Mouse (Mus musculus) liver, adult 2 months (tissue): ENCODE measurements around the gene Cdkl1. TPM values are rescaled to one million over a fixed set of nuclear protein-coding genes. Genes with fewer than 3 reads are reported as not detected.

Experiments
- DNase-seq: peaks from one replicate; pipeline ENCODE4 v3.0.0-alpha.2; 2011; ENCODE audit warnings: low read depth, low spot score; ENCODE audit errors: extremely low read depth
- H3K27ac ChIP-seq: fragments of 200-500 bp; replicated peaks from 2 replicates; pipeline ENCODE4 v1.5.1; 2012; ENCODE audit warnings: low read depth, mild to moderate bottlenecking, control low read depth, inconsistent platforms, low read length; ENCODE audit not compliant: insufficient read depth
- H3K27me3 ChIP-seq: fragments of 200-500 bp; 2 replicates; pipeline ENCODE4 v1.6.1; 2012; ENCODE audit warnings: mild to moderate bottlenecking, moderate library complexity, low read length, inconsistent platforms; ENCODE audit not compliant: control insufficient read depth, insufficient read depth
- H3K36me3 ChIP-seq: fragments of 200-500 bp; 2 replicates; pipeline ENCODE4 v1.6.1; 2012; ENCODE audit warnings: low read length, inconsistent platforms; ENCODE audit not compliant: control insufficient read depth, insufficient read depth
- H3K4me1 ChIP-seq: fragments of 200-500 bp; 2 replicates; pipeline ENCODE4 v1.6.1; 2011; ENCODE audit warnings: low read length; ENCODE audit not compliant: control insufficient read depth, insufficient read depth
- H3K4me3 ChIP-seq: fragments of 200-500 bp; 2 replicates; pipeline ENCODE4 v1.5.1; 2011; ENCODE audit warnings: low read depth, mild to moderate bottlenecking, control low read depth, low read length, moderate library complexity; ENCODE audit not compliant: insufficient read depth
- H3K79me2 ChIP-seq: fragments of 200-500 bp; 2 replicates; pipeline ENCODE4 v1.6.1; 2012; ENCODE audit warnings: inconsistent platforms, mild to moderate bottlenecking, low read length, moderate library complexity; ENCODE audit not compliant: control insufficient read depth, insufficient read depth
- H3K9ac ChIP-seq: fragments of 200-500 bp; 2 replicates; pipeline ENCODE4 v1.6.1; 2012; ENCODE audit warnings: low read depth, mild to moderate bottlenecking, control low read depth, inconsistent platforms, low read length
- CTCF ChIP-seq: fragments of 200-500 bp; IDR thresholded peaks from 2 replicates; pipeline ENCODE4 v1.5.1; 2011; ENCODE audit warnings: low read depth, low read length, control low read depth
- POLR2A ChIP-seq: fragments of 200-500 bp; IDR thresholded peaks from 2 replicates; pipeline ENCODE4 v1.6.1; 2011; ENCODE audit warnings: low read length, control low read depth; ENCODE audit not compliant: insufficient read depth; ENCODE audit errors: extremely low read depth
- WGBS: fragments of 180-500 bp; shearing (Covaris S2); methylation state at CpG from one replicate; pipeline ENCODE4 v1.1.7; 2018; 5-methylcytosine and 5-hydroxymethylcytosine counted together
- polyA plus RNA-seq: library from polyadenylated mRNA; depleted of rRNA; stranded (reverse); fragments of >200 nt; gene quantifications from 2 replicates; pipeline ENCODE4 v1.2.3, GENCODE M21; 2012
- total RNA-seq: library from RNA; depleted of rRNA; stranded (reverse); fragments of >200 nt; gene quantifications from 2 replicates; pipeline ENCODE4 v1.2.3, GENCODE M21; 2014

The Cdkl1 gene
- total and polyA plus RNA-seq, 2 experiments, result 0.05 to 0.28 TPM

- Histone ChIP-seq H3K27me3 (no peaks in the 10 kb centered on the region), H3K4me3 (no peak overlapping the region), H3K36me3 (no peaks in the 10 kb centered on the region), H3K27ac (no peak overlapping the region), H3K9ac (no peak overlapping the region), H3K79me2 (no peaks in the 10 kb centered on the region), H3K4me1 (peaks cover 5% of the 10 kb centered on the region; the same call in 1 of the 2 replicates)
- DNase-seq, result peak; percentile 57
- no peak for TF ChIP-seq CTCF
- no peak for TF ChIP-seq POLR2A
- WGBS, result 73% methylated on average over 9 of the region's 9 CpGs
Measured at GRCm38 (mm10) chr12:69767476-69768258, 23.4 kb downstream of the Cdkl1 start.

- TF ChIP-seq CTCF, result no peak
- TF ChIP-seq POLR2A, result no peak
- Histone ChIP-seq H3K27me3 (no peaks in the 10 kb centered on the region), H3K79me2 (no peaks in the 10 kb centered on the region), H3K36me3 (no peaks in the 10 kb centered on the region), H3K9ac (no peak overlapping the region), H3K4me3 (no peak overlapping the region), H3K27ac (no peak overlapping the region), H3K4me1 (peaks cover 5% of the 10 kb centered on the region; the same call in 1 of the 2 replicates)
- peak; percentile 83 for DNase-seq
- WGBS, result 62% methylated on average over 10 of the region's 10 CpGs
Measured at GRCm38 (mm10) chr12:69766185-69766904, 24.7 kb downstream of the Cdkl1 start.

GRCm38 (mm10) chr12:69765543-69765942 is 25.5 kb downstream of the Cdkl1 start:
- Histone ChIP-seq H3K27ac (no peak overlapping the region), H3K36me3 (no peaks in the 10 kb centered on the region), H3K9ac (no peak overlapping the region), H3K79me2 (no peaks in the 10 kb centered on the region), H3K27me3 (no peaks in the 10 kb centered on the region), H3K4me3 (no peak overlapping the region), H3K4me1 (peaks cover 5% of the 10 kb centered on the region; the same call in 1 of the 2 replicates)
- DNase-seq, result no peak
- WGBS, result 84% methylated on average over 9 of the region's 9 CpGs
- TF ChIP-seq POLR2A, result no peak

GRCm38 (mm10) chr12:69761603-69762002 is 29.5 kb downstream of the Cdkl1 start:
- TF ChIP-seq POLR2A (no peak), CTCF (no peak)
- H3K4me1 ChIP-seq, result peaks cover 12% of the 10 kb centered on the region
- no peaks in the 10 kb centered on the region for H3K27me3 ChIP-seq
- no peak for DNase-seq
- WGBS, result 81% methylated on average over 2 of the region's 2 CpGs
- H3K4me3 ChIP-seq, result no peak overlapping the region
- H3K79me2 ChIP-seq, result no peaks in the 10 kb centered on the region
- no peak overlapping the region for H3K27ac ChIP-seq
- no peak overlapping the region for H3K9ac ChIP-seq
- no peaks in the 10 kb centered on the region for H3K36me3 ChIP-seq

GRCm38 (mm10) chr12:69760743-69761406 is 30.2 kb downstream of the Cdkl1 start:
- no peak overlapping the region for H3K27ac ChIP-seq
- no peaks in the 10 kb centered on the region for H3K79me2 ChIP-seq
- WGBS, result 83% methylated on average over 20 of the region's 20 CpGs
- H3K36me3 ChIP-seq, result no peaks in the 10 kb centered on the region
- H3K27me3 ChIP-seq, result no peaks in the 10 kb centered on the region
- peaks cover 12% of the 10 kb centered on the region for H3K4me1 ChIP-seq
- no peak overlapping the region for H3K4me3 ChIP-seq
- no peak for DNase-seq
- H3K9ac ChIP-seq, result no peak overlapping the region
- no peak for TF ChIP-seq CTCF
- no peak for TF ChIP-seq POLR2A
